Mouse (Mus musculus): ENCODE results near the gene Ifitm1. TPM values are rescaled to one million over a fixed set of nuclear protein-coding genes. Genes with fewer than 3 reads are reported as not detected.

Ifitm1 gene
- polyA plus RNA-seq, 1 experiment from 2014 or later, result 510 TPM

GRCm38 (mm10) chr7:140955758-140956555 is 11.1 kb upstream of the Ifitm1 start, which contains the start of the genes Gm45717 and Ifitm2:
TSS of gene Gm45717 (minus strand) at chr7:140955937.
TSS of gene Ifitm2 (minus strand) at chr7:140955987.
- H3K9me3 ChIP-seq (ENCODE audit: low read length), result no peaks in the 10 kb centered on the region
- H3K4me1 ChIP-seq (ENCODE audit: insufficient read depth, low read depth, low read length), result peaks cover 8% of the 10 kb centered on the region; the same call in 1 of the 2 replicates
- DNase-seq (ENCODE audit: low spot score) (peak; percentile 97), ATAC-seq (peak; percentile 90)
- H3K4me2 ChIP-seq (replicated peaks; ENCODE audit: low read depth, low read length), result peak within 1 kb of the TSS; percentile 66
- H3K9ac ChIP-seq (replicated peaks; ENCODE audit: low read depth), result peak within 1 kb of the TSS; percentile 60
- H3K27me3 ChIP-seq (replicated peaks; ENCODE audit: insufficient read depth, low read length), result no peaks in the 10 kb centered on the region
- WGBS, result 5% methylated on average over 11 of the region's 11 CpGs
- peak within 1 kb of the TSS; percentile 83 for H3K27ac ChIP-seq (ENCODE audit: low read length)
- H3K36me3 ChIP-seq (ENCODE audit: insufficient read depth, low read length), result no peaks in the 10 kb centered on the region
- peak within 1 kb of the TSS; percentile 62 for H3K4me3 ChIP-seq (ENCODE audit: low read depth, low read length)
- TF ChIP-seq CTCF (IDR thresholded peaks at IDR 0.05), result peak; percentile 13; the same call in 1 of the 2 replicates
- TF ChIP-seq EP300 (IDR thresholded peaks at IDR 0.05), result peak; percentile 65

GRCm38 (mm10) chr7:140956556-140956869 is 10.5 kb upstream of the Ifitm1 start:
- TF ChIP-seq EP300 (IDR thresholded peaks at IDR 0.05) (peak; percentile 93; the same call in 1 of the 2 replicates), CTCF (IDR thresholded peaks at IDR 0.05) (peak; percentile 29; the same call in 1 of the 2 replicates)
- 30% methylated on average over 6 of the region's 6 CpGs for WGBS
- Histone ChIP-seq H3K4me3 (ENCODE audit: low read depth, low read length) (no peak overlapping the region), H3K27me3 (replicated peaks; ENCODE audit: insufficient read depth, low read length) (no peaks in the 10 kb centered on the region), H3K9ac (replicated peaks; ENCODE audit: low read depth) (no peak overlapping the region), H3K9me3 (ENCODE audit: low read length) (no peaks in the 10 kb centered on the region), H3K4me1 (ENCODE audit: insufficient read depth, low read depth, low read length) (peaks cover 3% of the 10 kb centered on the region; the same call in 1 of the 2 replicates), H3K4me2 (replicated peaks; ENCODE audit: low read depth, low read length) (no peak overlapping the region; the same call in 1 of the 2 replicates), H3K36me3 (ENCODE audit: insufficient read depth, low read length) (no peaks in the 10 kb centered on the region), H3K27ac (ENCODE audit: low read length) (peak overlapping the region; percentile 83)
- ATAC-seq (no peak), DNase-seq (ENCODE audit: low spot score) (no peak)

- Histone ChIP-seq H3K27ac (ENCODE audit: low read length) (peak overlapping the region; percentile 54), H3K27me3 (replicated peaks; ENCODE audit: insufficient read depth, low read length) (no peaks in the 10 kb centered on the region), H3K4me1 (ENCODE audit: insufficient read depth, low read depth, low read length) (no peaks in the 10 kb centered on the region), H3K4me2 (replicated peaks; ENCODE audit: low read depth, low read length) (no peak overlapping the region), H3K9me3 (ENCODE audit: low read length) (no peaks in the 10 kb centered on the region), H3K36me3 (ENCODE audit: insufficient read depth, low read length) (no peaks in the 10 kb centered on the region), H3K9ac (replicated peaks; ENCODE audit: low read depth) (no peak overlapping the region), H3K4me3 (ENCODE audit: low read depth, low read length) (no peak overlapping the region)
- peak; percentile 76 for DNase-seq (ENCODE audit: low spot score)
- TF ChIP-seq EP300 (IDR thresholded peaks at IDR 0.05) (no peak), CTCF (IDR thresholded peaks at IDR 0.05) (peak; percentile 67)
- WGBS, result 17% methylated on average over 9 of the region's 9 CpGs
- no peak for ATAC-seq
Measured at GRCm38 (mm10) chr7:140959181-140959901, 7.7 kb upstream of the Ifitm1 start.

- Histone ChIP-seq H3K27ac (ENCODE audit: low read length) (no peak overlapping the region), H3K4me2 (replicated peaks; ENCODE audit: low read depth, low read length) (no peak overlapping the region), H3K4me1 (ENCODE audit: insufficient read depth, low read depth, low read length) (no peaks in the 10 kb centered on the region), H3K27me3 (replicated peaks; ENCODE audit: insufficient read depth, low read length) (no peaks in the 10 kb centered on the region), H3K4me3 (ENCODE audit: low read depth, low read length) (no peak overlapping the region), H3K36me3 (ENCODE audit: insufficient read depth, low read length) (no peaks in the 10 kb centered on the region), H3K9me3 (ENCODE audit: low read length) (no peaks in the 10 kb centered on the region), H3K9ac (replicated peaks; ENCODE audit: low read depth) (no peak overlapping the region)
- TF ChIP-seq CTCF (IDR thresholded peaks at IDR 0.05) (no peak), EP300 (IDR thresholded peaks at IDR 0.05) (no peak)
- WGBS, result 80% methylated on average over 5 of the region's 5 CpGs
- no peak for DNase-seq (ENCODE audit: low spot score)
- ATAC-seq, result no peak
Measured at GRCm38 (mm10) chr7:140960026-140960425, 7.0 kb upstream of the Ifitm1 start.

GRCm38 (mm10) chr7:140961416-140961815 is 5.6 kb upstream of the Ifitm1 start:
- 80% methylated on average over 2 of the region's 2 CpGs for WGBS
- H3K27me3 ChIP-seq (replicated peaks; ENCODE audit: insufficient read depth, low read length), result no peaks in the 10 kb centered on the region
- H3K4me3 ChIP-seq (ENCODE audit: low read depth, low read length), result no peak overlapping the region
- no peak overlapping the region for H3K4me2 ChIP-seq (replicated peaks; ENCODE audit: low read depth, low read length)
- no peaks in the 10 kb centered on the region for H3K9me3 ChIP-seq (ENCODE audit: low read length)
- H3K9ac ChIP-seq (replicated peaks; ENCODE audit: low read depth), result no peak overlapping the region
- TF ChIP-seq CTCF (IDR thresholded peaks at IDR 0.05), result no peak
- no peak for TF ChIP-seq EP300 (IDR thresholded peaks at IDR 0.05)
- no peaks in the 10 kb centered on the region for H3K4me1 ChIP-seq (ENCODE audit: insufficient read depth, low read depth, low read length)
- H3K36me3 ChIP-seq (ENCODE audit: insufficient read depth, low read length), result no peaks in the 10 kb centered on the region
- H3K27ac ChIP-seq (ENCODE audit: low read length), result no peak overlapping the region
- ATAC-seq, result no peak
- no peak for DNase-seq (ENCODE audit: low spot score)

- DNase-seq (ENCODE audit: low spot score) (no peak), ATAC-seq (no peak)
- Histone ChIP-seq H3K27me3 (replicated peaks; ENCODE audit: insufficient read depth, low read length) (no peaks in the 10 kb centered on the region), H3K4me2 (replicated peaks; ENCODE audit: low read depth, low read length) (no peak overlapping the region), H3K4me1 (ENCODE audit: insufficient read depth, low read depth, low read length) (no peaks in the 10 kb centered on the region), H3K36me3 (ENCODE audit: insufficient read depth, low read length) (no peaks in the 10 kb centered on the region), H3K9me3 (ENCODE audit: low read length) (no peaks in the 10 kb centered on the region), H3K9ac (replicated peaks; ENCODE audit: low read depth) (no peak overlapping the region), H3K27ac (ENCODE audit: low read length) (no peak overlapping the region), H3K4me3 (ENCODE audit: low read depth, low read length) (no peak overlapping the region)
- no peak for TF ChIP-seq EP300 (IDR thresholded peaks at IDR 0.05)
- TF ChIP-seq CTCF (IDR thresholded peaks at IDR 0.05), result no peak
- WGBS, result 82% methylated on average over 2 of the region's 2 CpGs
Measured at GRCm38 (mm10) chr7:140962733-140963132, 4.3 kb upstream of the Ifitm1 start.
